Mouse (Mus musculus): ENCODE data around the gene 4930430F08Rik.
"Not testable (repeated sequence)": the region's sequence is repeated elsewhere in the genome, so short reads cannot be mapped to it uniquely, and the experiment has no call there.

Gene 4930430F08Rik

GRCm38 (mm10) chr10:100590323-100590722, at the start of gene 4930430F08Rik, which contains the start of gene 1700017N19Rik:
TSS of gene 4930430F08Rik (minus strand) at chr10:100590423.
TSS of gene 1700017N19Rik (plus strand) at chr10:100590484.
- DNase-seq (ENCODE audit: low spot score): no peak

- DNase-seq (ENCODE audit: low spot score): peak; percentile 3
Observed at GRCm38 (mm10) chr10:100629762-100630438, 39.7 kb upstream of the 4930430F08Rik start.

GRCm38 (mm10) chr10:100622494-100622893, 32.3 kb upstream of the 4930430F08Rik start:
- DNase-seq (ENCODE audit: low spot score): no peak

GRCm38 (mm10) chr10:100620040-100620439, 29.8 kb upstream of the 4930430F08Rik start:
- DNase-seq (ENCODE audit: low spot score): no peak

- no peak for DNase-seq (ENCODE audit: low spot score)
Observed at GRCm38 (mm10) chr10:100619474-100619873, 29.3 kb upstream of the 4930430F08Rik start.

- DNase-seq (ENCODE audit: low spot score): no peak
Observed at GRCm38 (mm10) chr10:100617233-100617903, 27.1 kb upstream of the 4930430F08Rik start.

- DNase-seq (ENCODE audit: low spot score): no peak
Observed at GRCm38 (mm10) chr10:100604254-100604653, 14.0 kb upstream of the 4930430F08Rik start.

GRCm38 (mm10) chr10:100603511-100603910, 13.3 kb upstream of the 4930430F08Rik start:
- no peak for DNase-seq (ENCODE audit: low spot score)

GRCm38 (mm10) chr10:100598339-100598738, 8.1 kb upstream of the 4930430F08Rik start:
- DNase-seq (ENCODE audit: low spot score): no peak

GRCm38 (mm10) chr10:100588932-100589388, 1.3 kb downstream of the 4930430F08Rik start:
- DNase-seq (ENCODE audit: low spot score): peak; percentile 51

- DNase-seq (ENCODE audit: low spot score): no peak
Observed at GRCm38 (mm10) chr10:100588524-100588923, 1.7 kb downstream of the 4930430F08Rik start.

- DNase-seq (ENCODE audit: low spot score): no peak
Observed at GRCm38 (mm10) chr10:100584178-100584577, 6.0 kb downstream of the 4930430F08Rik start.

GRCm38 (mm10) chr10:100575294-100575693, 14.9 kb downstream of the 4930430F08Rik start:
- no peak for DNase-seq (ENCODE audit: low spot score)

- no peak for DNase-seq (ENCODE audit: low spot score)
Observed at GRCm38 (mm10) chr10:100574505-100575149, 15.6 kb downstream of the 4930430F08Rik start.

GRCm38 (mm10) chr10:100571707-100572106, 18.5 kb downstream of the 4930430F08Rik start:
- no peak for DNase-seq (ENCODE audit: low spot score)

- no peak for DNase-seq (ENCODE audit: low spot score)
Observed at GRCm38 (mm10) chr10:100564112-100564511, 26.1 kb downstream of the 4930430F08Rik start.

GRCm38 (mm10) chr10:100560194-100560883, 29.9 kb downstream of the 4930430F08Rik start:
- not testable (repeated sequence) for DNase-seq (ENCODE audit: low spot score)

GRCm38 (mm10) chr10:100556566-100557175, 33.6 kb downstream of the 4930430F08Rik start:
- DNase-seq (ENCODE audit: low spot score): no peak

GRCm38 (mm10) chr10:100524499-100525390, 65.5 kb downstream of the 4930430F08Rik start:
- DNase-seq (ENCODE audit: low spot score): no peak

GRCm38 (mm10) chr10:100522330-100522729, 67.9 kb downstream of the 4930430F08Rik start:
- no peak for DNase-seq (ENCODE audit: low spot score)

Measured in ovary, postnatal 10 days (tissue).